ENCODE assay signal across 7 mouse cellular contexts in the genomic region with DNA sequence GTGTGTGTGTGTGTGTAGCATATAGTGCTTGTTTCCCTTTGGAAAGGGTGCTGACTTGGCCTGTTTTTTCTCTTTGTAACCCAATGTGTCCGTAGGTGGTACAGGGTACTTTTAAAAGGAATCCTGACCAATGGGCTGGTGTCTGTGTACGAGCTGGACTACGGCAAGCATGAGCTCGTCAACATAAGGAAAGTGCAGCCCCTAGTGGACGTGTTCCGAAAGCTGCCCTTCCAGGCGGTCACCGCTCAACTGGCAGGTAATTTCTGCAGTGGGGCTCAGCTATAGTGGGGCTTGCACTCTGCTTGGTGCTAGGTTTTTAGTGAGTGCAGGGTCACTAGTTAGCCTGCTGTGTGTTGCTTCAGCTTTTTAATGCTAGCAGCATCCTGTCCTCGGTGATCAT. TPM values are rescaled to one million over a fixed set of nuclear protein-coding genes. Genes with fewer than 3 reads are reported as not detected.
A peak's percentile ranks its signal among the peaks of the same experiment; 100 is the strongest.
DNase-seq lines count a peak whose midpoint lies in the region; TF ChIP-seq lines count a peak whose summit lies in the region.

No protein-coding gene starts in this region.

- intact Hi-C loops in heart, postnatal 10 days (cut with DNase I) = loop anchor here (2.0 to 5.0 kb wide), 2 partner anchors 57 to 95 kb away; no protein-coding TSS in a partner anchor
- intact Hi-C loops in heart, postnatal 36 days (cut with DNase I) = loop anchor here (5.0 kb wide), 1 partner anchor 57 kb away; no protein-coding TSS in a partner anchor

- no peak overlapping the region for H3K27ac ChIP-seq in MEL (ENCODE audit: control insufficient read depth, low read depth, low read length)

- H3K4me1 ChIP-seq in MEL (ENCODE audit: control insufficient read depth in 1 of 2, insufficient read depth in 2 of 2, low read length in 2 of 2) = peaks cover 0 to 5% of the 10 kb centered on the region in 2 experiments; a peak in 2 of 4 replicates

- no peak overlapping the region for H3K9ac ChIP-seq in MEL (ENCODE audit: control insufficient read depth, low read depth, low read length, poor library complexity, severe bottlenecking)

- peak; percentile 64 to 75 for DNase-seq in heart, postnatal 10 days
- DNase-seq in heart, postnatal 36 days = no peak
- DNase-seq in 3T3-L1 (ENCODE audit: low read depth, low spot score) (peak; percentile 25), MEL (ENCODE audit: low read depth, low spot score) (no peak)
- peak; percentile 61 for DNase-seq in kidney, postnatal 14 days
- no peak for DNase-seq in layer of hippocampus, adult 8-10 months (ENCODE audit: low spot score in 2 of 2)
- DNase-seq in cerebellum, adult 18-20 months = no peak

- H3K36me3 ChIP-seq in MEL (ENCODE audit: control insufficient read depth in 1 of 2, insufficient read depth in 2 of 2, low read length in 2 of 2) = peaks cover 0 to 3% of the 10 kb centered on the region in 2 experiments; a peak in 2 of 4 replicates

- peak in 1 of 3 experiments; percentile 14; a peak in 1 of 6 replicates for TF ChIP-seq CTCF in MEL (IDR thresholded peaks at IDR 0.05 in 2 of 3, conservative IDR thresholded peaks at IDR 0.05 in 1 of 3; ENCODE audit: control insufficient read depth in 1 of 3, insufficient read depth in 1 of 3, low read depth in 2 of 3, low read length in 3 of 3, poor library complexity in 1 of 3, severe bottlenecking in 1 of 3)

- no peak for TF ChIP-seq POLR2A in MEL (IDR thresholded peaks at IDR 0.05; ENCODE audit: control insufficient read depth in 1 of 2, insufficient read depth in 1 of 2, low read depth in 1 of 2, low read length in 2 of 2, poor library complexity in 1 of 2)

- H3K79me2 ChIP-seq in MEL (ENCODE audit: control insufficient read depth, insufficient read depth, low read length, poor library complexity) = no peaks in the 10 kb centered on the region

- no peaks in the 10 kb centered on the region for H3K9me3 ChIP-seq in MEL (replicated peaks; ENCODE audit: insufficient read depth, low read length)

- H3K27me3 ChIP-seq in MEL (ENCODE audit: control insufficient read depth in 1 of 2, insufficient read depth in 2 of 2, low read length in 2 of 2) = no peaks in the 10 kb centered on the region

- peak; percentile 12 for TF ChIP-seq RAD21 in MEL (IDR thresholded peaks at IDR 0.05; ENCODE audit: low read depth, low read length)

- TF ChIP-seq EP300 in MEL (IDR thresholded peaks at IDR 0.05; ENCODE audit: low read depth in 1 of 2, low read length in 2 of 2) = no peak

- no peak overlapping the region for H3K4me3 ChIP-seq in MEL (ENCODE audit: control insufficient read depth in 1 of 2, insufficient read depth in 1 of 2, low read depth in 2 of 2, low read length in 2 of 2)

TF ChIP-seq in MEL, 35 proteins besides CTCF, POLR2A, EP300 and RAD21:
- TF ChIP-seq TAL1 (IDR thresholded peaks at IDR 0.05; ENCODE audit: low read length) = no peak
- no peak for TF ChIP-seq UBTF (IDR thresholded peaks at IDR 0.05; ENCODE audit: borderline replicate concordance, insufficient read depth, low read depth, low read length)
- no peak for TF ChIP-seq RCOR1 (IDR thresholded peaks at IDR 0.05; ENCODE audit: low read depth, low read length)
- TF ChIP-seq MXI1 (IDR thresholded peaks at IDR 0.05; ENCODE audit: low read depth, low read length) = no peak
- no peak for TF ChIP-seq TCF12 (IDR thresholded peaks at IDR 0.05; ENCODE audit: low read depth, low read length)
- TF ChIP-seq ZNF384 (IDR thresholded peaks at IDR 0.05; ENCODE audit: low read depth, low read length) = no peak
- no peak for TF ChIP-seq MAFK (IDR thresholded peaks at IDR 0.05; ENCODE audit: borderline replicate concordance, low read depth, low read length)
- TF ChIP-seq MAX (IDR thresholded peaks at IDR 0.05; ENCODE audit: low read length) = no peak
- TF ChIP-seq GABPA (IDR thresholded peaks at IDR 0.05; ENCODE audit: low read depth, low read length) = no peak
- TF ChIP-seq MYC (IDR thresholded peaks at IDR 0.05; ENCODE audit: low read depth, low read length) = no peak
- no peak for TF ChIP-seq POLR2AphosphoS2 (IDR thresholded peaks at IDR 0.05; ENCODE audit: low read length)
- TF ChIP-seq NELFE (IDR thresholded peaks at IDR 0.05; ENCODE audit: low read depth, low read length) = no peak
- no peak for TF ChIP-seq BHLHE40 (IDR thresholded peaks at IDR 0.05; ENCODE audit: borderline replicate concordance, low read depth, low read length)
- TF ChIP-seq CHD2 (IDR thresholded peaks at IDR 0.05; ENCODE audit: low read length) = no peak
- no peak for TF ChIP-seq SIN3A (IDR thresholded peaks at IDR 0.05; ENCODE audit: low read length)
- no peak for TF ChIP-seq CHD1 (IDR thresholded peaks at IDR 0.05; ENCODE audit: low read depth, low read length)
- TF ChIP-seq USF1 (IDR thresholded peaks at IDR 0.05; ENCODE audit: low read depth, low read length) = no peak
- TF ChIP-seq E2F4 (IDR thresholded peaks at IDR 0.05; ENCODE audit: borderline replicate concordance, low read depth, low read length) = no peak

RNA-seq across cellular contexts. Expression of gene Tmod1, which starts 9.2 kb away (rescaled TPM):
- total RNA-seq in heart, postnatal 10 days (2021) = 100 to 1,000 TPM; 263 to 279 TPM
- 100 to 1,000 TPM; 272 to 278 TPM for total RNA-seq in heart, postnatal 36 days (2021)
- total RNA-seq in MEL (2012; rRNA removed) = 2.2 and 2.3 TPM in 2 replicates
- 1 to 10 TPM in 1 of 2 experiments, not detected in 1; 8.1 TPM for polyA plus RNA-seq in MEL (2012; ENCODE audit: insufficient read depth in 1 of 2, insufficient read length in 2 of 2, low read depth in 1 of 2, low replicate concordance in 2 of 2, missing spikeins in 1 of 2)
- 10 to 100 TPM; 22.4 to 30.0 (median 28.9) TPM for total RNA-seq in layer of hippocampus, adult 8-10 months (2022)

Comparison
In these comparisons a context has a peak if more than half of its experiments do, and no peak if none do; other contexts are left out.
1. DNase-seq: peak in heart, postnatal 10 days (2 of 2), 3T3-L1 (single experiment) and kidney, postnatal 14 days (single experiment); none in heart, postnatal 36 days (0 of 2), MEL (single experiment), layer of hippocampus, adult 8-10 months (0 of 2) and cerebellum, adult 18-20 months (0 of 2).
2. RNA of gene Tmod1, which starts 9.2 kb away (total RNA-seq): 263 to 279 TPM in heart, postnatal 10 days and 272 to 278 TPM in heart, postnatal 36 days; 22.4 to 30.0 TPM in layer of hippocampus, adult 8-10 months and 2.2 to 2.3 TPM in MEL; every median in the first group is over 4 times any median in the second.